Mouse (Mus musculus) spleen, postnatal 14 days (tissue): ENCODE measurements around the gene Vash2.
A peak's percentile ranks its signal among the peaks of the same experiment; 100 is the strongest.
"Not testable (repeated sequence)": the region's sequence is repeated elsewhere in the genome, so short reads cannot be mapped to it uniquely, and the experiment has no call there.

Experiments
- DNase-seq, 2 experiments: peaks; one replicate each; pipeline ENCODE4 v3.0.0; 2021 to 2022; ENCODE audit warnings: low spot score in 2 of 2

Gene Vash2

GRCm38 (mm10) chr1:190979100-190979563 lies at the start of gene Vash2:
Gene Vash2 (minus strand): TSS chr1:190979296.
- no peak for DNase-seq

DNA sequence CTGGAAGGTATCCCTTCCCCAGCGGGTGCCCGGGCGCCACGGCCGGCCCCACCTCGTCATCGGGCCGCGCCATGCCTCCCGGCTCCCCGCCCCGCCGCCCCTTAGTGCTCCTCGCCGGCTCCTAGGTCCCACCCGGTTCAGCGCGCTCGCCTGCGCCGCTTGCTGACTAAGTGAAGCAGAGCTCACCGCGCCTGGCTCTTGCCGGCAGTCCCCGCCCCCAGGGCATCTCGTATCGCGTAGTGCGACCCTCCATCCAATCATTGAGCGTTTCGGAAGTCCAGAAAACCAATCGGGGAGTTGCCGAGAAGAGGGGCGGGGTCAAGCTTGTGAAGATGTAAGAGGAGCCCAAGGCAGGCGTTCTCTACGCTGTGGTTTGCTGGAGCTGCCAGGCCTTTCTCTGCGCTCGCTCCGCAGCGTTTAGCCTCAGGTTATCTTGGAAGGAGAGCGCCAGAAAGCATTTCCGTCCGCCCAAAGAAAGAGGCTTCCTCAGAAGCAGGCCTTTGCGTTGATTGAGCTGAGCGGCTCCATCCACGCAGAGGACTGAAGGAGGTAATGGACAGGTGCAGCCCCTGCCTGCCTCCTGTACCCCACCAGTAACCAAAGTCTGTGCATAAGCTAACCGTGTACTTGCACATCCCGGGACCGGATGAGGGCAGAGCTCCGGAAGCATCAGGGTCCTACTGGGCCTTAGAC lies 47.1 kb upstream of the Vash2 start, which contains the start of gene Flvcr1:
Flvcr1 (minus strand) TSS at position 138 of the 693 bp plus-strand sequence.
- peak; percentile 95 for DNase-seq

- peak in 1 of 2 experiments; percentile 15 for DNase-seq
Observed at GRCm38 (mm10) chr1:191025016-191026012, 46.2 kb upstream of the Vash2 start.

- DNase-seq: not testable (repeated sequence)
Observed at GRCm38 (mm10) chr1:191023806-191024205, 44.7 kb upstream of the Vash2 start.

DNA sequence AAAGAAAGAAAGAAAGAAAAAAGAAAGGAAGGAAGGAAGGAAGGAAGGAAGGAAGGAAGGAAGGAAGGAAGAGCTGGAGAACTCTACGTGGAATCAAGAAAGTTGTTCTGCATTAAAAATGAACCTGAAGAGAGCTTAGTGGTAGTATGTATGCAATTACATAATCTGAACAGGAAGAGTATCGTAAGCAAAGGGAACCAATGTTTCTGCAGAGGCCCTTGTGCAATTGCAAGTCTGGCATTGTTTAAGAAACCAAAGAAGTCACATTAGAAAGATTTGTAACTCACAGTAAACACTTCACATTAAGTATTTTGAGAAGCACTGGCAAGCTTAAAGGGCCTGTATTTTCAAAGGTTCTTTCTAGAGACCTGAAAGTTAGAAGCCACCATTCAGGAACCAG lies 44.0 kb upstream of the Vash2 start:
- DNase-seq: no peak

- DNase-seq: no peak
Observed at GRCm38 (mm10) chr1:191021016-191021415, 41.9 kb upstream of the Vash2 start.

DNA sequence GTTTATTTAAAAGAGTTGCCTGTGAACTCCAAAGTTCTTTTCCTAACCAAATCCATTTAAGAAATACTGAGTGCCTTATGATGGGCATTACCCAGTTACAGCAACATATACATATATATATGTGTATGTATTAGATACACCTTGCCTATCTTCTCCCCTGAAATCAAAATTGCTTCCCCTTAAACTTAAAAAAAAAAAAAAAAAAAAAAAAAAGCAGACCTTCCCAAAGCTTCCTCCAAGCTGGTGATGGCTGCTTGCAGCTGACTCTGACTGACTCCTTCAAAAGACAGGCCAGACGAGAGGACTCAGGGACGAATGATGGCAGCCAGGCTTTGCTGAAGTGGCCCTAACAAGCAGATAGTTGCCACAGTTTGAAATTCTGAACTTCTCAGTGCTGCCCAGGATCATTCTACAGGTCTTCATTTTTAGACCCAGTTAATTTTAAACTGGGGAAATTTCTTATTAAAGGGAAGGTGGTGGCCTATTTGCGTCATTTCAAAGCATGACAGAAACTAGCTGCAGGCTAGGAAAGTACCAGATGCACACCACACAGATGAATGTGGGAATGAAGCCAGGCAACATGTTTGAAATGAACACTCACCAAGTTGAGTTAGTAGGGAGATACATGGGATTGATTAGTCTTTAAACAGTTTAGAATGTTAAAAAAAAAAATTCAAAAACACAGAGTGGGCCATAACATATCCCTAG lies 41.3 kb upstream of the Vash2 start:
- no peak for DNase-seq

GRCm38 (mm10) chr1:191019803-191020202 lies 40.7 kb upstream of the Vash2 start:
- no peak for DNase-seq

- no peak for DNase-seq
Observed at GRCm38 (mm10) chr1:191014271-191014670, 35.2 kb upstream of the Vash2 start.

- DNase-seq: no peak
Observed at GRCm38 (mm10) chr1:191008707-191009106, 29.6 kb upstream of the Vash2 start.

DNA sequence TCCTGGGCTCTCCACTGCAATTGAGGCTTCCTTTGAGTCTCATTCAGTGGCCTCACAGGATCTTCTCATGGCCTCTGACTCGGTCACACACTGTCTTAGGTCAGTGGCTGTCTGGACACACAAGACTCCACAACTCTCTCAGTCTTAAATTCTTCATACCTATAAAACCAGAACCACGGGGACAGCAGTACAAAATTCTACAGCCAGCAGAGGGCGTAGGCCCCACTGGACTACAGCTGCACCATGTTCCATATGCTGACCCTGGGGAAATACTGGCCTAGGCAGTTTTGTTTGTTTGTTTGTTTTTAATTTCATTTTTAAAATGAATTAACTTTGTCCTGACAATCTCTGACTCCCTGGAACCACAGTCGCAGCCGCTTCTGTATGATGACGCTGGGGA lies 23.1 kb upstream of the Vash2 start:
- DNase-seq: no peak

- no peak for DNase-seq
Observed at GRCm38 (mm10) chr1:191000686-191001085, 21.6 kb upstream of the Vash2 start.

GRCm38 (mm10) chr1:190998027-190998426 lies 18.9 kb upstream of the Vash2 start:
- no peak for DNase-seq

- no peak for DNase-seq
Observed at GRCm38 (mm10) chr1:190996346-190996877, 17.3 kb upstream of the Vash2 start.

DNA sequence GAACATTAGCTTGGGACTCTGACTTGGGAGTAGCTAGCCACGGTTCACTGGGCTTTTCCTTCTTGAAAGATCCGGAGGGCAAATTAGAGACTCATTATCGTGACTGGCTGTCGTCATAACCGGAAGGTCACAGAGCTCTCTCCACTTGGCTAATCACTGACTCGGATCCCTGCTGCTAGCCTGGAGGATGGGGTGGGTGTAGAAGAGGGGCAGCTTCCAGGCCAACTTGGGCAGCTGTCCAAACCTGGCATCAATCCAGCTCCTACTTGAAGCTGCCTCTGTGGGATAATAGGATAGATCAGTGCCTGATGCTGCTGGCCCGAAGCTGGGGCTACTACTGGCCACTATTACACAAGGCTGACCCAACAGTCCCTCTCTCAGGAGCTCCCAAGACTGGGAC lies 16.5 kb upstream of the Vash2 start:
- no peak for DNase-seq

DNA sequence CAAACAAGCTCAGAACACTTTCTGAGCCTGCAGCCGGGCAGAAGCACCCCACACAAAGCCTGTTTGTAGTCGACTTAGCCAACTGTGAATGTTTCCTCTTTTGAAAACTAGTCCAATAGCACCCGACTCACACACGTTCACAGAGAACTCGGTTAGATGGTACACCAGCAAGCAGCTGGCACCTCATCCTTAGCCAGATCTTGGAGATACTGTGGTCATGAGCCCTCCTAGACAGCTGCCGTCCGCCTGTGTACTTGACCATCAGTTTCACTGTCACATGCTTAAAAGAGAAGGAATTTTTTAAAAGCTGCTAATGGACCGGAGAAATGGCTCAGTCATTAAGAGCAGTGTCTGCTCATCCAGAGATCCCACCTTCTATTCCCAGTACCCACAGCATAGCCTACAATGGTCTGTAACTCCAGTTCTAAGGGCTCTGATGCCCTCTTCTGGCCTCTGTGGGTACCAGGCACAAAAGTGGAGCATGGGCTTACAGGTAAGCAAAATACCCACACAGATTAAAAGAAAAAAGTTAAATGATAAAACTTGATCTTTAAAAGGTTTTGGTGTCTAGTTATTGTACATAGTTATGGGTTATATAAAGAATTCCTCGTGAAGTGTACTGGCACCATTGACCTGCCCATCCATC lies 10.5 kb upstream of the Vash2 start:
- no peak for DNase-seq

DNA sequence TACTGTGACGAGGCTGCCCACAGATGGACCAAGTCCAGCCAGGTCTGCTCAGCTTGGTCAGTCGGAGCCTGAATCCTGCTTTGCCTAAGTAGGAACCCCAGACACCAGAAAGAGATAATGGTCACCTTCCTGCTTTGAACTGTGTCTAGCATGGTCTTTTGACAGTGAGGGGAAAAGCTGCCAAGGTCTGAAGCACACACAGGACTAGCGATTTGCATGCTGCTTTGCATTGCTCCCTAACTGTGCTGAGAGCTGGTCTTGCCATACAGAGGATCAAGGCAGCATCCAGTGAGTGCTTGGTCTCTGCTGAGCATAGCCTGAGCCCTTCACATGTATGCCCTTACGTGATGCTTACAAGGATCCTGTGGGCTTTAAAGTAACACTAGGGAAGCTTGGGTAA lies 2.3 kb upstream of the Vash2 start:
- no peak for DNase-seq

GRCm38 (mm10) chr1:190980470-190980869 lies 1.4 kb upstream of the Vash2 start:
- no peak for DNase-seq

GRCm38 (mm10) chr1:190978511-190979073 lies 504 bp downstream of the Vash2 start:
- no peak for DNase-seq

GRCm38 (mm10) chr1:190978001-190978400 lies 1.1 kb downstream of the Vash2 start:
- DNase-seq: no peak
